Comparison of ENCODE assay signal across 9 mouse cellular contexts in genomic region chr5:140649881-140650414, GRCm38 (mm10). TPM values are rescaled to one million over a fixed set of nuclear protein-coding genes. Genes with fewer than 3 reads are reported as not detected.
A peak's percentile ranks its signal among the peaks of the same experiment; 100 is the strongest.
DNase-seq lines count a peak whose midpoint lies in the region; ATAC-seq lines count a peak whose summit lies in the region.
"Had no signal": no experiment of that assay in that cellular context is flagged by ENCODE, and none has a peak within 500 bp of the region (broad histone marks: within the 10 kb centered on the region; RNA-seq: fewer than 3 reads in every experiment).

No protein-coding gene starts in this region.

- H3K27me3 ChIP-seq in kidney, embryonic 16.5 days (ENCODE audit: insufficient read depth, low read length), result no peaks in the 10 kb centered on the region
- H3K27me3 ChIP-seq in forebrain, embryonic 12.5 days, result 0 out of 2 replicates have a peak, but pooled peaks cover 5% of the 10 kb centered on the region
- H3K27me3 ChIP-seq in limb, embryonic 10.5 days (ENCODE audit: low read depth, poor library complexity, severe bottlenecking), result no peaks in the 10 kb centered on the region
- H3K27me3 ChIP-seq in neural tube, embryonic 12.5 days (replicated peaks), result no peaks in the 10 kb centered on the region

- no peak overlapping the region for H3K4me3 ChIP-seq in kidney, embryonic 16.5 days (ENCODE audit: low read length)
- no peak overlapping the region for H3K4me3 ChIP-seq in forebrain, embryonic 12.5 days (replicated peaks)
- H3K4me3 ChIP-seq in limb, embryonic 10.5 days, result peak overlapping the region; percentile 84
- 0 out of 2 replicates have a peak overlapping the region, but pooled peaks have one; percentile 98 for H3K4me3 ChIP-seq in neural tube, embryonic 12.5 days

- no peak for DNase-seq in kidney, adult 9 months
- no peak for DNase-seq in limb, embryonic 10.5 days (ENCODE audit: low spot score)
- no peak for DNase-seq in left cerebral cortex, adult 9 months (ENCODE audit: low spot score in 2 of 2)
- DNase-seq in adipocyte (ENCODE audit: low spot score), result no peak
- DNase-seq: heart, adult 18-20 months had no signal

- no peaks in the 10 kb centered on the region for H3K9me3 ChIP-seq in kidney, embryonic 16.5 days (ENCODE audit: low read length)
- no peaks in the 10 kb centered on the region for H3K9me3 ChIP-seq in forebrain, embryonic 12.5 days
- H3K9me3 ChIP-seq in limb, embryonic 10.5 days (replicated peaks), result no peaks in the 10 kb centered on the region
- H3K9me3 ChIP-seq in neural tube, embryonic 12.5 days, result no peaks in the 10 kb centered on the region
- H3K9me3 ChIP-seq: G1E had no signal

- no peak for ATAC-seq in kidney, embryonic 16.5 days (ENCODE audit: low FRiP score, low TSS enrichment)
- no peak for ATAC-seq in forebrain, embryonic 12.5 days (ENCODE audit: low FRiP score)
- ATAC-seq in neural tube, embryonic 12.5 days (ENCODE audit: low FRiP score, low read depth), result no peak

- H3K36me3 ChIP-seq in kidney, embryonic 16.5 days (ENCODE audit: insufficient read depth, low read length), result no peaks in the 10 kb centered on the region
- H3K36me3 ChIP-seq in forebrain, embryonic 12.5 days (replicated peaks), result peaks cover 16% of the 10 kb centered on the region
- peaks cover 23% of the 10 kb centered on the region for H3K36me3 ChIP-seq in limb, embryonic 10.5 days
- H3K36me3 ChIP-seq in neural tube, embryonic 12.5 days, result peaks cover 12% of the 10 kb centered on the region

- peaks cover 39% of the 10 kb centered on the region for H3K4me1 ChIP-seq in kidney, embryonic 16.5 days (ENCODE audit: insufficient read depth, low read length)
- peaks cover 41% of the 10 kb centered on the region for H3K4me1 ChIP-seq in forebrain, embryonic 12.5 days
- H3K4me1 ChIP-seq in limb, embryonic 10.5 days, result peaks cover 47% of the 10 kb centered on the region
- peaks cover 37% of the 10 kb centered on the region for H3K4me1 ChIP-seq in neural tube, embryonic 12.5 days

- H3K9ac ChIP-seq in kidney, embryonic 16.5 days (replicated peaks; ENCODE audit: low read length), result peak overlapping the region; percentile 72; the same call in 1 of the 2 replicates
- H3K9ac ChIP-seq in forebrain, embryonic 12.5 days, result 0 out of 2 replicates have a peak overlapping the region, but pooled peaks have one; percentile 46
- H3K9ac ChIP-seq in neural tube, embryonic 12.5 days, result peak overlapping the region; percentile 61

- WGBS in kidney, embryonic 16.5 days, result 58% methylated on average over 7 of the region's 7 CpGs
- WGBS in forebrain, embryonic 12.5 days, result 62% methylated on average over 7 of the region's 7 CpGs
- 63% methylated on average over 7 of the region's 7 CpGs for WGBS in limb, embryonic 10.5 days
- 62% methylated on average over 7 of the region's 7 CpGs for WGBS in neural tube, embryonic 12.5 days

- H3K27ac ChIP-seq in kidney, embryonic 16.5 days (ENCODE audit: low read length), result no peak overlapping the region
- peak overlapping the region; percentile 84; the same call in 1 of the 2 replicates for H3K27ac ChIP-seq in forebrain, embryonic 12.5 days
- H3K27ac ChIP-seq in limb, embryonic 10.5 days, result peak overlapping the region; percentile 98
- peak overlapping the region; percentile 75; the same call in 1 of the 2 replicates for H3K27ac ChIP-seq in neural tube, embryonic 12.5 days

- peak overlapping the region; percentile 75; the same call in 1 of the 2 replicates for H3K4me2 ChIP-seq in kidney, embryonic 16.5 days (replicated peaks; ENCODE audit: low read depth, low read length)
- H3K4me2 ChIP-seq in forebrain, embryonic 12.5 days, result peak overlapping the region; percentile 97
- peak overlapping the region; percentile 96 for H3K4me2 ChIP-seq in neural tube, embryonic 12.5 days (replicated peaks)

RNA-seq across cellular contexts. Expression of gene Ttyh3, which starts 1.1 kb away (rescaled TPM):
- polyA plus RNA-seq in kidney, embryonic 16.5 days (2015; fragmentation: Nextera tagmentation; extraction: Ambion mirVana), result 28.4 and 31.3 TPM in 2 replicates
- polyA plus RNA-seq in forebrain, embryonic 12.5 days (2016; fragmentation: Nextera tagmentation; extraction: Ambion mirVana), result 84.5 and 88.0 TPM in 2 replicates
- polyA plus RNA-seq in limb, embryonic 10.5 days (2016; fragmentation: Nextera tagmentation; extraction: Ambion mirVana), result 36.6 and 47.0 TPM in 2 replicates
- 79.6 and 83.3 TPM in 2 replicates for polyA plus RNA-seq in neural tube, embryonic 12.5 days (2016; fragmentation: Nextera tagmentation; extraction: Ambion mirVana)

RNA-seq across cellular contexts. Expression of gene Lfng, which starts 42.8 kb away (rescaled TPM):
- 36.3 and 38.9 TPM in 2 replicates for polyA plus RNA-seq in kidney, embryonic 16.5 days (2015; fragmentation: Nextera tagmentation; extraction: Ambion mirVana)
- polyA plus RNA-seq in forebrain, embryonic 12.5 days (2016; fragmentation: Nextera tagmentation; extraction: Ambion mirVana), result 30.9 and 32.8 TPM in 2 replicates
- 4.3 and 5.8 TPM in 2 replicates for polyA plus RNA-seq in limb, embryonic 10.5 days (2016; fragmentation: Nextera tagmentation; extraction: Ambion mirVana)
- 30.5 and 34.5 TPM in 2 replicates for polyA plus RNA-seq in neural tube, embryonic 12.5 days (2016; fragmentation: Nextera tagmentation; extraction: Ambion mirVana)

RNA-seq across cellular contexts. Expression of gene Iqce, which starts 52.2 kb away (rescaled TPM):
- polyA plus RNA-seq in kidney, embryonic 16.5 days (2015; fragmentation: Nextera tagmentation; extraction: Ambion mirVana), result 26.0 and 30.7 TPM in 2 replicates
- polyA plus RNA-seq in forebrain, embryonic 12.5 days (2016; fragmentation: Nextera tagmentation; extraction: Ambion mirVana), result 30.7 and 31.2 TPM in 2 replicates
- polyA plus RNA-seq in limb, embryonic 10.5 days (2016; fragmentation: Nextera tagmentation; extraction: Ambion mirVana), result 24.2 and 24.9 TPM in 2 replicates
- polyA plus RNA-seq in neural tube, embryonic 12.5 days (2016; fragmentation: Nextera tagmentation; extraction: Ambion mirVana), result 20.6 and 29.5 TPM in 2 replicates

RNA-seq across cellular contexts. Expression of gene Brat1, which starts 54.9 kb away (rescaled TPM):
- polyA plus RNA-seq in kidney, embryonic 16.5 days (2015; fragmentation: Nextera tagmentation; extraction: Ambion mirVana), result 28.2 and 30.9 TPM in 2 replicates
- 20.5 and 24.0 TPM in 2 replicates for polyA plus RNA-seq in forebrain, embryonic 12.5 days (2016; fragmentation: Nextera tagmentation; extraction: Ambion mirVana)
- polyA plus RNA-seq in limb, embryonic 10.5 days (2016; fragmentation: Nextera tagmentation; extraction: Ambion mirVana), result 21.8 and 22.2 TPM in 2 replicates
- 25.2 TPM in 2 replicates for polyA plus RNA-seq in neural tube, embryonic 12.5 days (2016; fragmentation: Nextera tagmentation; extraction: Ambion mirVana)

Comparison
In these comparisons a context has a peak if more than half of its experiments do, and no peak if none do; other contexts are left out.
1. H3K4me3 ChIP-seq: peak in limb, embryonic 10.5 days (single experiment) and neural tube, embryonic 12.5 days (single experiment); none in kidney, embryonic 16.5 days (single experiment) and forebrain, embryonic 12.5 days (single experiment).
2. Peak in every context shown above with its lines, with median percentiles within 50 percentile points of each other: H3K4me2 ChIP-seq and H3K9ac ChIP-seq.